Mouse (Mus musculus) midbrain, postnatal 0 days (tissue): ENCODE data around the gene Nlrc5. TPM values are rescaled to one million over a fixed set of nuclear protein-coding genes. Genes with fewer than 3 reads are reported as not detected.

Experiments
- ATAC-seq: fragments of 200-750 bp; cut with Nextera tagmentation; 2 replicates; pipeline ENCODE4 v1.8.0; 2017; ENCODE audit warnings: moderate number of reproducible peaks, mild to moderate bottlenecking, moderate TSS enrichment, moderate library complexity; ENCODE audit not compliant: low FRiP score
- DNase-seq: peaks from one replicate; pipeline ENCODE4 v3.0.0-alpha.2; 2015; ENCODE audit warnings: low spot score
- H3K27ac ChIP-seq: fragments of 300-500 bp; sonication (generic); 2 replicates; pipeline ENCODE4 v1.5.1; 2014; ENCODE audit warnings: low read depth, mild to moderate bottlenecking, low read length, mixed read lengths
- H3K27me3 ChIP-seq: fragments of 300-500 bp; sonication (generic); 2 replicates; pipeline ENCODE4 v1.6.1; 2014; ENCODE audit warnings: low read length, control low read depth, mixed read lengths; ENCODE audit not compliant: insufficient read depth
- H3K36me3 ChIP-seq: fragments of 300-500 bp; sonication (generic); 2 replicates; pipeline ENCODE4 v1.6.1; 2014; ENCODE audit warnings: low read length, control low read depth, mixed read lengths; ENCODE audit not compliant: insufficient read depth
- H3K4me1 ChIP-seq: fragments of 300-500 bp; sonication (generic); 2 replicates; pipeline ENCODE4 v1.6.1; 2014; ENCODE audit warnings: mild to moderate bottlenecking, control low read depth, antibody characterized with exemption, low read length, mixed read lengths; ENCODE audit not compliant: insufficient read depth
- H3K4me2 ChIP-seq: fragments of 300-500 bp; sonication (generic); 2 replicates; pipeline ENCODE4 v1.6.1; 2014; ENCODE audit warnings: low read depth, mild to moderate bottlenecking, low read length, mixed read lengths; ENCODE audit not compliant: poor library complexity, severe bottlenecking
- H3K4me3 ChIP-seq: fragments of 300-500 bp; sonication (generic); 2 replicates; pipeline ENCODE4 v1.5.1; 2014; ENCODE audit warnings: low read depth, mild to moderate bottlenecking, low read length, moderate library complexity
- H3K9ac ChIP-seq: fragments of 300-500 bp; sonication (generic); replicated peaks from 2 replicates; pipeline ENCODE4 v1.6.1; 2014; ENCODE audit warnings: mild to moderate bottlenecking, low read length, moderate library complexity, mixed read lengths; ENCODE audit not compliant: poor library complexity, severe bottlenecking
- H3K9me3 ChIP-seq: fragments of 300-500 bp; sonication (generic); 2 replicates; pipeline ENCODE4 v1.6.1; 2016; ENCODE audit warnings: low read length, control low read depth
- CTCF ChIP-seq: IDR thresholded peaks from 2 replicates; pipeline ENCODE4 v1.5.1; 2016; ENCODE audit warnings: antibody characterized with exemption, mild to moderate bottlenecking
- WGBS: fragments of 180-500 bp; shearing (Covaris S2); extraction: QIAGEN DNeasy Blood & Tissue Kit; methylation state at CpG from one replicate; pipeline ENCODE4 v1.1.7; 2014; 5-methylcytosine and 5-hydroxymethylcytosine counted together
- polyA plus RNA-seq: library from polyadenylated mRNA; unstranded; fragments of >200 nt; fragmentation: Nextera tagmentation; extraction: Ambion mirVana; gene quantifications from 2 replicates; pipeline ENCODE4 v1.2.1, GENCODE M21; 2015
- total RNA-seq: library from RNA; depleted of rRNA; stranded (reverse); fragments of >200 nt; gene quantifications from 2 replicates; pipeline ENCODE4 v1.2.3, GENCODE M21; 2014

Nlrc5 gene
- total and polyA plus RNA-seq, 2 experiments from 2014 or later: 0.22 to 0.63 TPM

- DNase-seq: no peak
- 81% methylated on average over 4 of the region's 4 CpGs for WGBS
- H3K27me3 ChIP-seq: peaks cover 3% of the 10 kb centered on the region
- no peak for ATAC-seq
- no peak overlapping the region for H3K4me3 ChIP-seq
- H3K27ac ChIP-seq: no peak overlapping the region
- H3K36me3 ChIP-seq: no peaks in the 10 kb centered on the region
- H3K9ac ChIP-seq: no peak overlapping the region
- no peak overlapping the region for H3K4me2 ChIP-seq
- H3K4me1 ChIP-seq: no peaks in the 10 kb centered on the region
- no peak for TF ChIP-seq CTCF
- no peaks in the 10 kb centered on the region for H3K9me3 ChIP-seq
Measured at GRCm38 (mm10) chr8:94428420-94428819, 5.7 kb upstream of the Nlrc5 start.

- DNase-seq: no peak
- H3K36me3 ChIP-seq: no peaks in the 10 kb centered on the region
- no peak for TF ChIP-seq CTCF
- no peak for ATAC-seq
- WGBS: 84% methylated on average over 7 of the region's 7 CpGs
- H3K4me3 ChIP-seq: no peak overlapping the region
- H3K9ac ChIP-seq: no peak overlapping the region
- peaks cover 7% of the 10 kb centered on the region for H3K27me3 ChIP-seq
- no peak overlapping the region for H3K4me2 ChIP-seq
- H3K4me1 ChIP-seq: no peaks in the 10 kb centered on the region
- H3K27ac ChIP-seq: no peak overlapping the region
- no peaks in the 10 kb centered on the region for H3K9me3 ChIP-seq
Measured at GRCm38 (mm10) chr8:94429376-94429775, 4.8 kb upstream of the Nlrc5 start.

- Histone ChIP-seq H3K4me3 (no peak overlapping the region), H3K27me3 (peaks cover 7% of the 10 kb centered on the region), H3K9me3 (no peaks in the 10 kb centered on the region), H3K4me1 (no peaks in the 10 kb centered on the region), H3K9ac (no peak overlapping the region), H3K4me2 (no peak overlapping the region), H3K27ac (no peak overlapping the region), H3K36me3 (no peaks in the 10 kb centered on the region)
- WGBS: 72% methylated on average over 3 of the region's 3 CpGs
- no peak for ATAC-seq
- no peak for DNase-seq
- TF ChIP-seq CTCF: no peak
Measured at GRCm38 (mm10) chr8:94432212-94432611, 1.9 kb upstream of the Nlrc5 start.

- WGBS: 77% methylated on average over 3 of the region's 3 CpGs
- Histone ChIP-seq H3K27me3 (peaks cover 7% of the 10 kb centered on the region), H3K9me3 (no peaks in the 10 kb centered on the region), H3K4me3 (no peak overlapping the region), H3K4me2 (no peak overlapping the region), H3K9ac (no peak overlapping the region), H3K27ac (no peak overlapping the region), H3K4me1 (no peaks in the 10 kb centered on the region), H3K36me3 (no peaks in the 10 kb centered on the region)
- DNase-seq (no peak), ATAC-seq (no peak)
- TF ChIP-seq CTCF: no peak
Measured at GRCm38 (mm10) chr8:94434958-94435357, 802 bp downstream of the Nlrc5 start.

- H3K9ac ChIP-seq: no peak overlapping the region
- no peak for ATAC-seq
- H3K9me3 ChIP-seq: no peaks in the 10 kb centered on the region
- peaks cover 7% of the 10 kb centered on the region for H3K27me3 ChIP-seq
- 91% methylated on average over 15 of the region's 15 CpGs for WGBS
- TF ChIP-seq CTCF: no peak
- H3K4me3 ChIP-seq: no peak overlapping the region
- no peak overlapping the region for H3K4me2 ChIP-seq
- H3K4me1 ChIP-seq: no peaks in the 10 kb centered on the region
- H3K27ac ChIP-seq: no peak overlapping the region
- H3K36me3 ChIP-seq: no peaks in the 10 kb centered on the region
- no peak for DNase-seq
Measured at GRCm38 (mm10) chr8:94435397-94436111, 1.4 kb downstream of the Nlrc5 start.

- Histone ChIP-seq H3K36me3 (no peaks in the 10 kb centered on the region), H3K4me2 (no peak overlapping the region), H3K4me3 (no peak overlapping the region), H3K9ac (no peak overlapping the region), H3K9me3 (no peaks in the 10 kb centered on the region), H3K4me1 (no peaks in the 10 kb centered on the region), H3K27ac (no peak overlapping the region), H3K27me3 (peaks cover 7% of the 10 kb centered on the region)
- WGBS: 92% methylated on average over 5 of the region's 5 CpGs
- TF ChIP-seq CTCF: no peak
- DNase-seq (no peak), ATAC-seq (no peak)
Measured at GRCm38 (mm10) chr8:94436112-94436572, 2.0 kb downstream of the Nlrc5 start.
